Mouse (Mus musculus): Measurements from ENCODE around the gene Magoh. TPM values are rescaled to one million over a fixed set of nuclear protein-coding genes. Genes with fewer than 3 reads are reported as not detected.
A peak's percentile ranks its signal among the peaks of the same experiment; 100 is the strongest.

The Magoh gene
- polyA plus RNA-seq, 2 experiments from 2014 or later, result 109 to 118 TPM

DNA sequence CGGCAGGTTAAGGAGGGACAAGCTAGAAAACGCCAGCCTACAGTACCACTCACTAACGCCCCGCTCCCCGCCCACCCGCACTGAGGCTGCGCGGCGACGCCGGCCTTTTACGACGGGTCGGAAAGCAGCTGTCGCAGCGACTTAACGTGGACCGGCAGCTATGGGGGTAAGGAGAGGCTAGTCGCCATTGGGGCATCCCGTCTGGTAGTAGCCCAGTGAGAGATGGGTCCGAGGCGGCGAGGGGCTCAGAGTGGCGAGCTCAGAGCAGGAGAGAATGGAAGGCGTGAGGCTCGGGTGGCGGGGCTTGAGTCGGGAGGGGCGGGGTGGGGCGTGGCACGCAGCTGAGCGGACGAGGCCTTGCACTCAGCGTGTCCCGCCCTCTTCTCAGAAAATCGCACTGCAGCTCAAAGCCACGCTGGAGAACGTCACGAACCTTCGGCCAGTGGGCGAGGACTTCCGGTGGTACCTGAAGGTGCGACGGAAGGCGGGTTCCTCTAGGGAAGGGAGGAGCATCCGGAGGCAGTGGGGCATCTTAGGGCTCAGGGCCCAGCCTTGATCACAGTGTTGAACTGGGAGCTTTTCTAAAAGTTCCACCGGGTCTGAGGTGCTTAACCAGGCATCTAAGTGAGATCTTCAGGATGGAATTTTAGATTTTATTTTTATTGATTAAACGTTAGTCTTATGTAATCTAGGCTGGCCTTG lies 10.3 kb downstream of the Magoh start, which contains the start of gene 0610037L13Rik:
Gene 0610037L13Rik, plus strand, starts transcription at position 83 of the 702 bp plus-strand sequence.
- peak; percentile 96 for ATAC-seq

DNA sequence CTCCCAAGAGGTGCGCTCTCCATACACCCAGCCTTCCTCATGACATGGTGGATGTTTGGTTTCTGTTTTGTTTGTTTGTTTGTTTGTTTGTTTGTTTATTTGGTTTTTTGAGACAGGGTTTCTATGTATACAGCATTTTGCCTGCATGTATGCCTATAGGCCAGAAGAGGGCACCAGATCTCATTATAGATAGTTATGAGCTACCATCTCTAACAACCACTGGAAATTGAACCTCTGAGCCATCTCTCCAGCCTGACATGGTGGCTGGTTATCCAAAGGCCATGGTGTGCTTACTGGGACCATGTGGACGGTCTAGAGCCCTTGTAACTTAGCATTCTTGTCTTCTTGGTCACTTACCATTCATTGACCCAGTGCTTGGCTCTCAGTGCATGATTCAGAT lies 13.1 kb downstream of the Magoh start:
- ATAC-seq, result peak; percentile 21

DNA sequence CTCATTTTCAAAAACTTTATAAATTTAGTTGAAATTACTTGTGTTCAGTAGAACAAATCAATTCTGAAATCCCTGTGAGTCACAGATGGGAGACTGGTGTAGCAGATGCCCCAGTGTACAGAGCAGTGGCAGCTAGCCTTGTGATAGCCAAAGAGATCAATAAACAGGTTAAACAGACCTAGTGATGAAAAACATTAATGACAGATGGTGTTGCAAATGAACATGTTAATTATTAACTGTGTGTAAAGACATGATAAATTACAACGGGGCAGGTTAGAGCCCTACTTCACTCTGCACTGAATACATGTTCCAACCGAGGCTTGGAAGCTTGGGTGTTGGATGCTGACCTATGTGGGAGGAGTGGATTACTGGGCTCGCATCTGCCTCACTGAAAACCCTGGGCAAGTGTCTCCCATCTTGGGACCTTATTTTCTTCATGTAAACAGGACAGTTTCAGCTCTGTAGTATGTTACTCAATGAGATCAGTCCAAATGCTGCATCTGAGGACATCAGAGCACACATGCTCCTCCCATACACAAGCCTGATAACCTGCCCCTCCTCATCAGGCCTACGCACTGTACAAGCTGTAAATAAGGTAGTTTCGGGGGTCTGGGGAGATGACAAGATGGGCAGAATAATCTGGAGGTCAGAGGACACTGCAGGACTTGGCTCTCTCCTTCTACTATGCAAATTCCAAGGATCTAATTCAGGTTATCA lies 19.8 kb downstream of the Magoh start:
- ATAC-seq, result no peak

DNA sequence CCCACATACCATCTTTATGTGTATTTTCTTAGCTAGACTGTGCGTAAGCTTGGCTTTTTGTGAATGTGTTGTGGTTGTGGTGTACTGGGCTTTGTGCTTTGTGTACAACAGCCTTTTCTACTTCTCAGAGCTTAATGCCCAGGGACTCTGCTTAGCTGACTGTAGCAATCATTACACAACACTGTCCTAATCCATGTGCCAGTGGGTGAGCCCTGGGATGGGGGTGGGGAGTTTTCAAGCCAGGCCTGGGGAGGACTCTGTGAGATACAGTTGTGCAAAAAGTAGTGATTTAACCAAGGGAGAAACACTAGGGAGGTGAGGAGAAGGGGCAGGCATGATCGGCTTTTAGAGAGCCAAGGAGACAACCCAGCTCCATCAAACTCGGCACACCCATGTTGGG lies 20.7 kb downstream of the Magoh start:
- ATAC-seq, result no peak

DNA sequence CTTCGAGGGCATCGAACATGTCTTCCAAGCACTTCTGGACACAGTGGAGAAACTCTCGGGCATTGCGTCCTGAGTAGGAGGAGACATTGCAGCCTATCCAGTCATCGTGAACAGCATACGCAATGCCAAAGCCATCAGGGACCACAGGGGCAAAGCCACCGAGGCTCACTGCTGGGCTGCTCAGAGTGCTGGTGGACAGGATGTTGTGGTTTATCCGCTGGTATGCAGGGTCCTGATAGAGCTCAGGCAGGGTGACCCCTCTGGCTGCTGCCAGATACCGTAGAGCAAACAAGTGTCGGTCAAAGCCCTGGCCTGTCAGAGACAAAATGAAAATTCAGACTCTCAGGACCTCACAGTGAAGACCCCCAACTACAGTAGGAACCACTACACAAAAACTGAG lies 24.7 kb downstream of the Magoh start:
- ATAC-seq, result no peak

DNA sequence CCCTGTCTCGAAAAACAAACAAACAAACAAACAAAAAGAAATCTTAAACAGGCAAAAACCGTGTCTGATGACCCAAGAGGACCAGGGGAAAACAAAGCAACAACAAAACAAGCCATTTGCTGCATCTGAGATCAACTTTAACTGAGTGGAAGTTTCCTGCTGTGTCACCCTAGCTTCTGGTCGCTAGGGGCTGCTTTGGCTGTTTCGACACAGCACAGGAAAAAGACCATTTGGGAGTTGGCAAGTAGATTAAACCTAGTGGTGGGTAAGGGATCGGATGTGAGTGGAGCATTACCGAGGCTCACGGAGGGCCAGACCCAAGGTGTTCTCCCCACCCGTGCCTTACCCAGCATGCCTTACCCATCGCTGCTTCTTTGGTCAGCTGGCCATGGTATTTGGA lies 27.0 kb downstream of the Magoh start:
- no peak for ATAC-seq

DNA sequence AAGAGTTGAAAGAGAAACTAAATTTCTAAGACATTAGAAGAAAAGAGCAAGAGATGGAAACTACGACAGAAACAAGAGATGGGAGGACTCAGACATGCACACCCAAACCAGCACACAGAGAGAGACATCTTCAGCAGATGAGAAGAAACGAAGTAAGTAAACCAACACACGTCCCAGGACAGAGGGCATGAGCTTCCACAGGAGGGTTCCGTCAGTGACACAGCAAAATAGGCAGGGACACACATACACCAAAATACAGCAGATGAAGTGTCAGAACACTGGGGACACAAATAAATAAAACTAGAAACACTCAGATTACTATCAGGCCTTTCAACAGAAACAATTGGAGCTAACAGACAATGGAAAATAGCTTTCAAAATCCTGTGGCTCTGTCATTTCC lies 30.5 kb downstream of the Magoh start:
- no peak for ATAC-seq

DNA sequence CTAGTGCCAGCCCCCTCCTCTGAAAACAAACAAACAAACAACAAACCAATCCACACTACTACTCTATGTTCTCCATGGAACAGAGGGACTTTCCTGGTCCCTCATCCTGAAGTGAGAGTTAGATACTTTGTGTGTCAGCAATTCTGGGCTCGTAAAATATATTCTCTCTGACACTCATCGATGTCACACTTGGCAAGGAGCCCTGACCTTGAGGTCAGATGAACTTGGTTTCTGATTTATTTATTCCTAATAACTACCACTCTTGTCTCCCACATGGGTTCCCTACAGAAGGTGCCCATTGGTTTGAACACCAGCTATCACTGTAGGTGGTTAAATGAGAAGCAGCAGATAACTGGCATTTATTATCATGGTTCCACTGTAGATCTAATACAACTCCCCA lies 40.8 kb downstream of the Magoh start:
- ATAC-seq, result no peak

DNA sequence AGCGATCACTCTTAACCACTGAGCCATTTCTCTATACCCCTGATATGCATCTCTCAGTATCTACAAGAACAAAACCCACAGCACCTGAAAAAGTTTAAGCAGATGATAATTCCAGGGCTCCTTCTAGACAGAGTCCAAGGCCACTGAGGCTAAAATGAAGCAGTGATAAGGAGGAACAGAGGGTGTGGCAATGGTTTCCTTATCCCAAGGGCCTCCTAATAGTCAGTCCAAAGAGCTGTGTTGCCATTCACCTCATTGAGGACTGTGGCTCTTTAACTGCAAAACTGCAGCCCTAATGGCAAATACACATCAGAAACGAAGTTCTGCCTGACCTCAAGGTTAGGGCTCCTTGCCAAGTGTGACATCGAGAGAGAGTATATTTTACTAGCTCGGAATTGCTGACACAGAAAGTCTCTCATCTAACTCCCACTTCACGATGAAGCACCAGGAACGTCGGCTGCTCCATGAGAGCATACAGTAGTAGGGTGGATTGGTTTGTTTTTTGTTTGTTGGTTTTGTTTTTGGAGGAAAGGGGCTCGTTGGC lies 41.7 kb downstream of the Magoh start:
- no peak for ATAC-seq

DNA sequence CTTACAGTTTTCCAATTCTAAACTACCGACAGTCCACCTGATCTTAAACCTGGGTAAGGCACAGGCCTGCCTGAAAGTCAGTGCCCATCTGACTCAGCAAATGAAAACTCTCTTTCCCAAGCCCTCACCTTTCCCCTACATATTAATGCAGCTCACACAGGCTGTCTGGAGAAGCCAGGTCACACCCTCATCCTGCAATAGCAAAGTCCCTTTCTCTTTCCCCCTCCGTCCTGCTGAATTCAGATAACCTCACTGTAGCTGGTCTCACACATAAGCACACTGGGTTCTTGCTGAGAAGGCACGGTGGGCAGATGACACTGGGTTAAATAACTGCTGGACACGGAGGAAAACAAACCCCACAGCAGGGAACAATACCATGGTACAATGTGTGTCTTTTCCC lies 42.4 kb downstream of the Magoh start:
- ATAC-seq, result no peak

DNA sequence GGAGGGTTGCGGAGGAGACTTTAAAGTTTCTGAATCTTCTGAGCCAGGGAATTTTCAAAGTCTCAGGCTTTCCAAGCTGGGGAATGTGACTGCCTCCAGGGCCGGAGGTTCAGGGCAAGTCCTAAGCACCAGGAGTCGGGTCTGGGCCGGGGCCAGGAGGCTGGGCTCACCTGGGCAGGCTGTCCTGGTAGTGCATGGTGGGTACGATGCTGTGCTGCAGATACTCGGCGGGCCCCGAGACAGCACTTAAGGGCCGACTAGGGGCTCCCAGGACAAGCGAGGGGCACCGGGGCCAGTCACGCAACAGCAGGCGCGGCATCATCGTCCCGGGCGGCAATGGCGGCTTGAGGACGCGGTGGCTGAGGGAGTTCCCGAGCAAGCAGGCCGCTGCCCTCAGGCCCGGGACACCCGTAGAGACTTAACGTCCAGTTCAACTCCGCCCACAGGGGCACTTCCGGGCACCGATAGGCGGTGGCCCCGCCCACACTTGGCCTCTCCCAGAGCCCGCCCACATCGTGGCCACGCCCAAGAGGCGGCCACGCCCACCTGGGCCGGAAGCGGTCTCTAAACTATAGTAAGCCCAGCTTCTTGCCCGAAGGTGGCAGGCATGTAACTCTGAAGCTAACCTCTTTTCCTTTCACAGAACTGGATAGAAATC lies 43.7 kb downstream of the Magoh start, which contains the start of gene Cpt2:
Gene Cpt2, minus strand, starts transcription at position 466 of the 658 bp plus-strand sequence.
- peak; percentile 98 for ATAC-seq

DNA sequence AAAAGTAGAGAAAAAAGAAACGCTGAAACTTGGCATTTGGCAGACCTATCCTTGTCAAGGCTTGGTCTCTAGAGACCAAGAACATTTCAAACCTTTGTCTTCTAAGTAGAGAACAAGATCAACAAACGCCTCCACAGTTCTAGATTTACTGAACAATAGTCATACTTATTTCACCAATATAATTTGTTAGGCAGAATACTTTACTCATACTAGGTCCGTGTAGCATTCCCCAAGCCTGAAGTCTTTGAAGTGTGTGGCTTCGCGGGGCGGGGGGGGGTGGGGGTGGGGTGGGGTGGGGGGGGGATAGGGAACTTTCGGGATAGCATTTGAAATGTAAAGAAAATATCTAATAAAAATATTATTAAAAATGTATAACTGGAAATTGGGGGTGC lies 44.2 kb downstream of the Magoh start:
- ATAC-seq, result peak; percentile 27

DNA sequence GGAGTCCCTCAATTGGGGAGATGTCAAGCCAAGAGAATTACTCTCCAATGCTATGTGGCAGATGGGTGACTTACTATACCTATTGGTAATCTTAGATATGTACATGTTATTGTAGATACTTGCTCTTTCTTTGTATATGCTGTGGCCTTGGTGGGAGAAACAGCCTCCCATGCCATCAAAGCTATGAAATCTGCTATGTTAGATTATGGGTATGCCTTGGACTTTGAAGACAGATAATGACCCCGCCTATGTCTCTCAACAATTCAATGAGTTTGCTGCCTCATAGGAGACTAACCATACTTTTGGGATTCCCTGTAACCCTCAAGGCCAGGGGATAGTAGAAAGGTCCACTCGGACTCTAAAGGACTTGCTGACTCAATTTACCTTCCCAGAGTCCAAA lies 48.7 kb downstream of the Magoh start:
- no peak for ATAC-seq

DNA sequence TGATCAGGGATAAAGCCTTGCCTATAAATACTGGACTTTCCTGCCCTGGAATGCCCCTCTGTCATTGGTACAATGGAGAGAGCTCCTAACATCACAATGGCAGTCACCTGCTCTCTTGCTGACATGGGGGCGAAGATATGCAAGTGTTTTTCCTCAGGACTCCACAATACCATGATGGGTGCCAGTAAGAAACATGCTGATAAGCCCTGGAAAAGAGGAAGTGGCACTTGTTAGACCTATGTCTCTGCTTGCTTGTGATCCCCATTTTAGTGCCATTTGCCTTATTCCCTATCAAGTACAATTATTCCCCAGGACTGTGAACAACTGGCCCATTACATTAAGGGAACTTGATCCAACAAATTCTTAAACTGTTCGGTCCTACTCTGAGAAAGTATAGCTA lies 49.2 kb downstream of the Magoh start:
- ATAC-seq, result no peak

DNA sequence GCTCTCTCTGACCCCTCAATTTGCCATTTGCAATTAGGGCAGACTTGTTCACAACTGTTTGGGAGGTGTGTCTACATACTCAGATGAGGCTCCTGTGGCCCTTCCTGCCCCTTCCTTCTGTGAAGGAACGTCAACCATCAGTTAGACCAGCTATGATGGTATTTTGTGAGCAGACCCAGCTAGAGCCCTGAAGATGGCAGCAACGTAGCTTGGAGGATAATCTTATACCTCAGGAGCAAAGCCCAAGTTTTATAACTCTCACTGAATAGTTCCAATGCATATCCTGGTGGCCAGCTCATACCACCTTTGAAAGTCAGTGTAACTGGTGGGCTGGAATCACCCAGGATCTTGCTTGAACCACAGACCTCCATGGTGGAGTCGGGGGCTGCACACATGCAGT lies 51.9 kb downstream of the Magoh start:
- ATAC-seq, result no peak

DNA sequence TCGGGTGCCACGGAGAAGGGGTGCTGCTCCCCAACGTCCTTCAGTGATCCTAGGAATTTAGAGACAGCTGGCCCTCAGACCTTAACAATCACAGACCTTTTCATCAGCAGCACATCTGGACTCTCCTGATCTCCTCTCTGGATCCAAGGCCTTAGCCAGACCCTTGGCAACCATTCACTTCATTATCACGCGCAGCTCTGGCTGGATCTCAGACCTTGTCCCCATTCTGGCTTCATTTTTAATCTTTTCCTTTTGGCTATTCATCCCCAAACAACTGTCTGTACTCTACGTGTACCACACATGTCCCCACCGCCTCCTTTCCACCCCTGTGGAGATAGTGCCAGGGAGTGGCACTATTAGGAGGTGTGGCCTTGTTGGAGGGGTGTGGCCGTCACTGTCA lies 53.7 kb downstream of the Magoh start:
- ATAC-seq, result no peak

DNA sequence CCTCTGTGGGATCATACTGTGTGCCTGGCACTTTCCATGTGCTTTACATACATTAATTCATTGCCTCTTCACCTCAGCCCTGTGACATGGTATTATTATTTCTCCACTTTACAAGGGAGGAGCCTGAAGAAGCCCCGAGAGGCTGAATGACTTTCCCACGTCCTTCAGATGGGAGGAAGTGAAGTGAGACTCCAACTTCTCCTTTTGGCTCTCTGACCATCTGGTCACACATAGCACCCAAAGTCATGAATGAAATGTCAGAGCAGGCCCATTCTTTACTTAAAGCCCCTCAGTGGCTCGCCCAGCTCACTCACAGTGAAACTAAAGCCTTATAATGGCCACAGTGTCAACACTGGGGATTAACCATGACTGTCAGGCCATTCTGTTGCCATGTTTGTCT lies 55.7 kb downstream of the Magoh start:
- ATAC-seq, result no peak

Other genes with a start within 250 kb of the Magoh start
- gene Dmrtb1, start 195.5 kb upstream of the Magoh start, polyA plus RNA-seq (2017; shearing (Covaris generic)), result not detected
- gene Lrp8, start 77.5 kb upstream of the Magoh start, polyA plus RNA-seq (2017; shearing (Covaris generic)), result under 1 TPM; 0.94 to 0.96 TPM
- gene 0610037L13Rik, start 10.1 kb downstream of the Magoh start, polyA plus RNA-seq (2017; shearing (Covaris generic)), result 10 to 100 TPM; 51.0 to 63.0 TPM
- gene Cpt2, start 43.9 kb downstream of the Magoh start, polyA plus RNA-seq (2017; shearing (Covaris generic)), result 10 to 100 TPM; 18.9 to 27.3 TPM
- not detected for gene Slc1a7, start 88.6 kb downstream of the Magoh start, polyA plus RNA-seq (2017; shearing (Covaris generic))
- gene Podn, start 216.7 kb downstream of the Magoh start, polyA plus RNA-seq (2017; shearing (Covaris generic)), result not detected

Measured in CD4-positive, CD25-positive, alpha-beta regulatory T cell, adult 4 months (primary cell).